Mouse (Mus musculus) left cerebral cortex, adult 9 months (tissue): ENCODE data around the gene Lrrc31.

Experiments
- DNase-seq, 2 experiments: peaks; one replicate each; pipeline ENCODE4 v3.0.0; 2022; ENCODE audit warnings: low spot score in 2 of 2

The Lrrc31 gene

DNA sequence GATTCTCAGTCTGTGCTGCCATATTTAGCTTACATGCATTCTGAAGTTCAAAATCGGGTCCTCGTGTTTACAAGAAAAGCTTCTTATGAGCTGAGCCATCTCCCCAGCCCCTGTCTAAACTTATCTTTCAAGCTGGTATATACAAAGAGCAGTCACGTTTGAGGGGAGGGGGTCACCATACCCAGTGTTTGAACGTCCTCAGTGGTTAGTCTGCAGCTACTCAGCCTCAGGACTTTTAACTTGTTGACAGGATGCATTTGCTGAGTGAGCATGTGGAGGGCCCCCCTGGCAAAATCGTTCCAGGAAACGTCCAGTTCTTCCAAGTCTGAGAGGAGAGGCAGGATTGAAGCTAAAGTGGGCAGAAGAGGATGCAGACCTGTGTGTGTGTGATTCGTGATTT, 8.7 kb downstream of the Lrrc31 start:
- DNase-seq: no peak

GRCm38 (mm10) chr3:30687216-30687615, 12.4 kb downstream of the Lrrc31 start:
- no peak for DNase-seq

DNA sequence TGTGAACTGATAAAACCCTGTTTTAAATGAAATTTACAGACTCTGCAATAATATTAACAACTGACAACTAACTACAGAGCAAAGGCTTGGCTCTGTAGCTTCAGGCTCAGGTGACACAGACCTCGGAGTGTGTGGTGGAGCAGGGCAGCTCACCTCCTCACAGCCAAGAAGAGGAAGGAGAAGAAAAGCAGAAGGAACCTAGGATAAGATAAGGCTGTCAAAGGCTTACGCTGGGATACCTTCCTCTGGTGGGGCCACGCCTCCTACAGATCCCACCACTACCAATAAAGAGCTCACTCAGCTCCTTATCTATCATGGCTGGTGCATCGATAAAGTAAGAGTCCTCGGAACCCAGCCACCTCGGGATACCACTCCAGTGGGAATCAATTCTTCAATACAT, 16.5 kb downstream of the Lrrc31 start:
- DNase-seq: no peak

DNA sequence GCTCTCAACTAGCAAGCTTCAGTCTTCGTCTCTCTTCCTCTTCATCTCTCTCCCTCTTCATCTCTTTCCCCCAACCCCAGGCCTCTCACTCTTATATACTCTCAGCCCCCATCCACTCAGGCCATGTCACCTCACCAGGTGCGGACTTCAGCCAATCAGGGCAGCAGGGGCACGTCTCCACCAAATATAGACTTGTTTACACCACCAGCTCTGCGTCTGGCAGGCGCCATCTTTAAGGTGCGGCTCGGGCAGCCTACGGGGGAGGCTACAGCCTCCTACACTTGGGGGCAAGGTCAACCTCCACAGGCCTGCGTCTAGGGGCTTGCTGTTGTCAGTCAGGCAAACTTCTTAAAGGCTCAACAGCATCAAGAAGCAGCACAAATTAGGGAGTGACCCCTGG, 41.2 kb downstream of the Lrrc31 start:
- DNase-seq: no peak

- no peak for DNase-seq
Measured at GRCm38 (mm10) chr3:30655937-30656336, 43.7 kb downstream of the Lrrc31 start.

- DNase-seq: no peak
Measured at GRCm38 (mm10) chr3:30650062-30650841, 49.4 kb downstream of the Lrrc31 start.

- no peak for DNase-seq
Measured at GRCm38 (mm10) chr3:30648466-30648865, 51.2 kb downstream of the Lrrc31 start.

DNA sequence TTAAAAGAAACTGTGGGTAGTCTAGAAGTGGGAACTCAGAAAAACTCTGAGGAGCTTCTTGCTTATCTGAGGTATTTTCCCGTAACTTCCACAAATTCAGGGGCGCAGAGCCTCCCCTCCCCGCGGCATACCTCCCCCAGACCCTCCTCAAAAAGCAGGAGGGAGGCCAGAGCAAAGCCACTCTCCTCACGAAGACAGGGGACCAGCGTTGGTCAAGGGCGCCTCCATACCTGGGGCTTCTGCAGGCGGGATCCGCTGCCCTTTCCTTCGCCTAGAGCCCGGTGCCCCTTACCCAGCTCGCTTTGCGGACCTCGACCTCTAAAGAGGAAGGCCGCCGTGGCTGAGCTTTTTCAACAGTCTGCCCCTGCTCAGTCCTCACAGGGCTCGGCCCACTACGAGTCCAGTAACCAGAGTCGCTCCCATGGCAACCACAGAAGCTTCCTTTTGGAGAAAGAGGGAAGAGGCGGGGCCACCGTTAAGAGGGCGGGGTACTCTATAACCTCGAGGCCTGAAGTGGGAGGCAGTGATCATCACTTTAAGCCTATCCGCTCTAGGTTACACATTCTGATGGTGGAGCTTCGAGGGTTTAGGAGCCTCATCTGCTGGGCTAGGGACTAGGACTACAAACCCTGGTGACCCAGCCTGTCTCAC, 52.1 kb downstream of the Lrrc31 start, which contains the start of gene Lrrc34:
TSS of gene Lrrc34 (minus strand) at position 430 of the 651 bp plus-strand sequence.
- DNase-seq: no peak

DNA sequence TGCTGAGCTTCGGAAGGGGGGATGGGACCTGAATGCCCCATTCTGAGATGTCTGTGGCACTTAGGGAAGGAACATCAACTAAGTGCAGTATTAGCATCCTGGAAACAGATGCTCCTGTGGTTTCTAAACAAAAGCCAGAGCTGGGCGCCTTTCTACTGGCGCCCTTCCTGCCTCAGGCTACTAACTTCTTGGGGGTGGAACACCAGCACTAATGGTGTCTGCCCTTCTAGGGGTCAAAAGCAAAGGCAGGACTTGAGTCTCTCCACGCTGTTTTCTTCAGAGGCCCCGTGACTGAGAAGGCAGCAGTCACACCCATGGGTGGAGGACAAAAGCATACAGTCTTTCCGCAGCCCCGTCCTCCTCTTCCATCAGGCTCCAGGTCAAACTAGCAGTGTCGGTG, 52.9 kb downstream of the Lrrc31 start:
- no peak for DNase-seq

DNA sequence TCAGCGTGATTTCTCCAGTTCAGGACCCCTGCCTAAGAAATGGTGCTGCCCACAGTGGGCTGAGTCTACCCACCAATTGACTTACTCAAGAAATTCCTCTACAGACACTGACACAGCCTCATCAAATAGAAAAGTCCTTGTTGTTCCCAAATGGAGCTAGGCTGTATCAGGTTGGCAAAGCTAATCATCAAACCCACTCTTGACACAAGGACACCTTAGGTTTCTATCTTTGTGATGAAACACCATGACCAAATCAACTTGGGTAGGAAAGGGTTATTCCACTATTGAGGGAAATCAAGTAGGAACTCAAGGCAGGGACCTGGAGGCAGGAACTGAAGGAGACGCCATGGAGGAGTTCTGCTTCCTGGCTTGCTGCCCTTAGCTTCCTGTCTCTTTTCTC, 55.4 kb downstream of the Lrrc31 start, which contains the start of gene Lrriq4:
TSS of gene Lrriq4 (plus strand) at position 301 of the 400 bp plus-strand sequence.
- no peak for DNase-seq

DNA sequence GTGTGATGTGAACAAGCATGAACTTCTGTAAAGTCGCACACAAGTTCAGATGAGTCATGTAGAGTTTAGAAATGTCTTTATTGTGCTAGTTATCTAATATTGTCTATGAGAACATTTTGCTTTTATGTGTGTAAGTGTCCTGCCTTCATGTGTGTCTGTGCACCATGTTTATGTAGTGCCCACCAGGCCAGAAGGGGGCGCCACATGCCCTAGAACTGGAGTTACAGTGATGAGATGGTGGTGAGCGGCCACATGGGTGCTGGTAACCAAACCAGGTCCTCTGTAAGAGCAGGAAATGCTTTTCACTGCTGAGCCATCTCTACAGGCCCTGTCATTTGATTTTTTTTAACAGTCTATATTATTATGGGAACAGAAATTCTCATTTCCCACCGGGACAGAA, 64.0 kb downstream of the Lrrc31 start:
- no peak for DNase-seq

GRCm38 (mm10) chr3:30633681-30634080, 66.0 kb downstream of the Lrrc31 start:
- DNase-seq: no peak
